Mouse (Mus musculus) gastrocnemius, postnatal 10 days (tissue): ENCODE data around the gene Eml3. TPM values are rescaled to one million over a fixed set of nuclear protein-coding genes. Genes with fewer than 3 reads are reported as not detected.
"Not testable (repeated sequence)": the region's sequence is repeated elsewhere in the genome, so short reads cannot be mapped to it uniquely, and the experiment has no call there.

Experiments used
- DNase-seq: peaks from one replicate; pipeline ENCODE4 v3.0.0; 2021; ENCODE audit warnings: mixed read lengths
- long read RNA-seq, 2 experiments: library from polyadenylated mRNA; stranded (forward); transcript quantifications; one replicate each; pipeline ENCODE4 v2.0.0; 2021
- total RNA-seq, 2 experiments: library from RNA; stranded (reverse); gene quantifications; 2 replicates each; pipeline ENCODE4 v1.2.3; 2021

Gene Eml3
- 10 to 100 TPM; 11.7 to 15.9 TPM for total RNA-seq
- long read RNA-seq, experiment 1, transcript Eml3-202 (22 exons, 2,978 nt) = major isoform, 6 of 22 reads
- long read RNA-seq, experiment 1, transcript Eml3-201 (22 exons, 3,322 nt) = minor isoform, 5 of 22 reads
- long read RNA-seq, experiment 1, partial matches to known transcripts = 2 of 22 reads
- long read RNA-seq, experiment 1, other reads (novel, unspliced or antisense) = 9 of 22 reads
- long read RNA-seq, experiment 2, partial matches to known transcripts = 2 of 9 reads
- long read RNA-seq, experiment 2, other reads (novel, unspliced or antisense) = 3 of 9 reads

DNA sequence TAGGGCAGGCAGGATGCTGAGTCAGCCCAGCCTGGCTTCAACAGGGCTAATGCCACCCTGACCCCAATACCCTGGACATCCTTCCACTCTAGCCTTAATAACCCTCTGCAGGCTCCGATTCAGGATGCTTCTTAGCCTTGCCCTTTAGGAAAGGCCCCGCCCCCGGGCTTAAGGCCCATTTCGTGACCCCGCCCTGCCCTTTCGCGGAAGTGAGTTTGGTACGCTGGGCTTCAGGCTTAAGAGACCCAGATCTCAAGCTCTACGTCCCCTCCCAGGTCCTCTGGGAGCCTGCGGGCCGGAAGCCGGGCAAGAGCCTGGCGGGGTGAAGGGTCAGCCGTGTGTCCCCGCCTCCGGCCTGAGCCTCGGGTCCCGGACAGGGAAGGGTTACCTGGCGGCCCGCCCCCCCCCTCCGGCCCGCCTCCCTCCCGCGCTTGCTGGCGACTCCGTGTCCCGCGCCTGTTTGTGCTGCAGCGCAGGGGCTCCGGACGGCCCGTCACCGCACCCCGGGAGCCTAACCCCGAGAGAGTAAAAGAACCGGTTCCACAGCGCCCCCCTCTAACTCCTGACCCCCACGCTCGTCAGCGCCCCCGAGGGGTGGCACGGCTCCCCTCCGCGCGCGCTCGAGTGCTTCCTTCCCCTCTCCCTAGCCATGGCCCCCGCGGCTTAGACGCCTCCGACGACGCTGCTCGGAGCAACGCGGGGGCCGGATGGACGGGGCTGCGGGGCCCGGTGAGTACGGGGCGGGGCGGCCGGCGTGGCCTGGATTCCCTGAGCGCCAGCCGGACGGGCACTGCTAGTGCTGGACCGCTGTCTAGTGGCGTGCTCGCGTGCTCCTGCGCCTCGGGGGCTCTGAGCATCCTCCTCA is at the start of gene Eml3, which contains the start of gene Rom1:
Gene Eml3 (plus strand): TSS at position 329 of the 865 bp plus-strand sequence.
Gene Rom1 (minus strand): TSS at position 133 of the 865 bp plus-strand sequence.
- DNase-seq = peak; percentile 89

DNA sequence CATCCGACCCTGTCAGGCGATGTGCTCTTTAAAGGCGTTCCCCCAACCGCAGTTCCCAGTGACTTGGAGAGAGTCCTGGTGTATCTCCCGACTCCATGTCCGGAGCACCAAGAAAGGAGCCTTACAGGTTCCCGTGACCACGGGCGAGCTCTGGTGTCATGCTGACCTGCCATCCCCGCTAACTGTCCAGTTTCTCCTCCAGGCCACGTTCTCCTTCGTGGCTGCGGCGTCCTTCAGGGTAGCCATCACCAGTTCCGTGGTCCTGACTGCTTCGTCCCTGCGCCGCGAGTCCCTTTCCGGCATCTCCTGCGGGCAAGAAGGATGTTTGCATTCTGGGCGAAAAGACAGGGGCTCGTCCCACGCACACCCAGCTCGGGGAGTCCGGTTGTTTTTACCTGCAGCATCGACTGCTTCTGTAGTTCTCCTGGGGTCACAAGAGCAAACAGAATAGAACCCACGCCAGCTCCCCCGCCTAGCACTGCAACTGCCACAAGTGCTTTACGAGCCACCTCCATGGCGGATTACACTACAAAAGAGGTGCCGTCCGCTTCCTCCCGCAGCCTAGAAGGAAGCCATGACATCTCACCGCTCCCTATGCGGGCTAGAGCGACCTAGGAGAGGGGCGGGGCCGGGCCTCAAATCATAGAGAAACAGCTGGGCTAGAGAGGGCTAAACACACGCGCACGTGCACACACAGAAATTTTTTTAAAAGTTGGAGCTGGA is 48.9 kb upstream of the Eml3 start, which contains the start of gene Uqcc3:
Gene Uqcc3 (minus strand): TSS at position 613 of the 723 bp plus-strand sequence.
- DNase-seq = peak; percentile 84

DNA sequence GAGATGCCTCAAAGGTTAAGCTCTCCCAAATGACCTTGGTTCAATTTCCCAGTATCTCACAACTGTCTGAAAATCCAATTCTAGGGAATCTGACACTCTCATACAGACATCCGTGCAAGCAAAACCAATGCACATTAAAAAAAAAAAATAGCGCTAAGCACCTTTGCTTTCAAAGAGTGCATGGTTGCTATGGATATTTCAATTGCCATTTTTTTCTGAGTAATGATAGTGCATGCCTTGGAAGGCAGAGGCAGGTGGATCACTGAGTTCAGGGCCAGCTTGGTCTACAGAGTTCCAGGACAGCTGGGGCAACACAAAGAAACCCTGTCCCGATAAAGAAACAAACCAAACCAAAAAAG is 48.3 kb upstream of the Eml3 start:
- no peak for DNase-seq

DNA sequence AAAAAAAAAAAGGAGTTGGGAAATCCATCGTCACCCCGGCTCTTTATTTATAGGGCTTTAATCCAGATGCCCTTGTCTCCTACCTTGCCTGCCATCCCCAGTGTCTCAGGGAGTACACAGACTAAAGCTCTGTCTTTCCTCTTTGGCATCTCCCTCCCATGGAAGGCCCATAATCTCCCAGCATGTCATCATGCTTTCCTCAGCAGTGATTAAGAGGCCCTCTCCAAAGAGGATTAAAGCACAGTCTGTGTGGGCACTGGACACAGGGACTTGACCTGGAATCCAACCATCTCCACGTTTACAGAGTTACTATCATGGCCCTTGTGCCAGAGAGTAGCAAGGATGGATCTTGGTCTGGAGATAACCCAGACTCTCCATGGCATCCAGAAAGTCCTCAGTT is 45.7 kb upstream of the Eml3 start, which contains the start of the genes Lbhd1 and Gm49403:
Gene Lbhd1 (plus strand): TSS at position 117 of the 400 bp plus-strand sequence.
Gene Gm49403 (plus strand): TSS at position 315 of the 400 bp plus-strand sequence.
- DNase-seq = no peak

- DNase-seq = no peak
These were observed 42.3 kb upstream of the Eml3 start for GRCm38 (mm10) chr19:8886916-8887584.

DNA sequence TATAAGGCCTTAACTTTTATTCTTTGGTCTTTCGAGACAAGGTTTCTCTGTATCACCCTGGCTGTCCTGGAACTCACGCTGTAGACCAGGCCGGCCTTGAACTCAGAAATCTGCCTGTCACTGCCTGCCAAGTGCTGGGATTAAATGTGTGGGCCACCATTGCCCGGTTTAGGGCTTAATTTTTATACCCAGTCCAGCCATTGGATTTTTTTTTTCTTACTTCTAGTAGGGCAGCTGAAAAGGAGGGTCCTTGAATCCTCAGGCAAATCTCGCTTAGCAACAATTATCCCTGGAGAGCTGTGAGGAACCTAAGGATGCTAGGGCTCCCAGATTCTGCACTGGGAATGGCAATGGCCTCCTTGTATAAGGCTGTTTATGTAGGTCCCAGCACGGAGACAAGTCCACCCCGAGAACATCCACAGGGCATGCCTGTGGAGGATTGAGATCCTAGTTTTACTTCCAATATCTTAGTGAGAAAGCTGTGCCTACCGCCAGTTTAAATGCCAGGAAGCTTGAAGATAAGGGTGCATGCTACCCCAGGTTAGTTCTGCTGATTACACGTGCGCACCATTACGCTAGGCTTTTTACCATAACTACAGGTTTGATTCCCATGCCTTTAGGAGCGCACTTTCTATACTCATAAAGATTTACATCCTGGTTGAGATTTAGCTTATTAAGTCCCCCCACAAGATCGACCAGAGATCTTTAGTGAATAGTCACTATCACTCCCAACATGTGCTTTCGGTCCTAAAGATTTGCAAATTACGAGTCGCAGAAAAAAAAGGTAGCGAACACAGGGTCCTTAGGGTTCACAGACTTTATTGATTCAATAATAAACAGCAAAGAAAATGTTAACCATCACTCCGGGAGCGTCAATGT is 41.5 kb upstream of the Eml3 start:
- DNase-seq = no peak

- DNase-seq = peak; percentile 91
These were observed 40.6 kb upstream of the Eml3 start, which contains the start of the genes 1810009A15Rik and Gm49416 for GRCm38 (mm10) chr19:8888511-8889385. TSS of gene 1810009A15Rik (plus strand) at chr19:8888853. TSS of gene Gm49416 (plus strand) at chr19:8888926.

DNA sequence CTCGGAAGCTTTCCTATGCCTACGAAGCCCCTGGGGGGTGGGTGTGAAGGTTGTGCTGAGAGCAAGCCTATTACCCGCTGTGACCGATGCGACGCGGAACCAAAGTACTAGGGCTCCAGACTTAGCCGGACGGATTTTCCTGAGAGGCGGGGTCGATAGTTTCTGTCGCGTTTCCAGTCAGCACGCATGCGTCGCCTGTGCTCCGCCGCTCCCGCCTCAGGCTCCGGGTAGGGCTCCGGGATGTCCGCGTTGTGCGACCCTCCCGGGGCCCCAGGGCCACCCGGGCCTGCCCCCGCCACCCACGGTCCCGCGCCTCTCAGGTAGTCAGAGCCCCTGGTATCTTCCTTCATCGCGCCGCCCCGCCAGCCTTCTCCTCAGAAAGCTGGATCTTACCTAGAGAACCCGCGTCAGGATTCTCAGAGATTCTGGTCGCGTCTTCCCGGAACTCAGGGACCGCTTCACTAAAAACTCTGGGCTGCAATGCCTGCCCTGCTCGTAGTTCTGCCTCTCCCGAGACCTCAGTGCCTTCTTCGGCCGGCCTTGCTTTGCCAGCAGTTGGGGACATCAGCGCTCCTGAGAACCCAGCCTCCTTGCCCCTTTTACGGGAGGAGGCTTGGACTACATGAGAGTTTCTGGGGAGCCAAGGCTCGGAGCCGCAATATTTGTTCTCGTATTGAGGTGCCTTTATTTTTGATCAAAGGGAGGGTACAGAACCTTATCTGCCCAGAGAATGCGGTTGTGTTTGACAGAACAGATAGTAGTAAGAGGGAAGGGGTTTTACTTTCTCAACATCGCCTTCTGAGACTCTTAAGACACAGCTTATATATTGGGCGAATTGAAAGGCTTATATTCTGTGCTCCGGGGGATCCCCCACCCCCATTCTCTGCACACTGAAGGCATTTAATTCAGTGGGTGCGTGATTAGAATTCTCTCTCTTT is 36.3 kb upstream of the Eml3 start, which contains the start of gene Ints5:
Gene Ints5 (plus strand): TSS at position 177 of the 938 bp plus-strand sequence.
- peak; percentile 80 for DNase-seq

- DNase-seq = no peak
These were observed 33.9 kb upstream of the Eml3 start for GRCm38 (mm10) chr19:8895397-8895960.

- DNase-seq = not testable (repeated sequence)
These were observed 33.1 kb upstream of the Eml3 start for GRCm38 (mm10) chr19:8896231-8896630.

GRCm38 (mm10) chr19:8897211-8897864 is 32.0 kb upstream of the Eml3 start:
- peak; percentile 58 for DNase-seq

DNA sequence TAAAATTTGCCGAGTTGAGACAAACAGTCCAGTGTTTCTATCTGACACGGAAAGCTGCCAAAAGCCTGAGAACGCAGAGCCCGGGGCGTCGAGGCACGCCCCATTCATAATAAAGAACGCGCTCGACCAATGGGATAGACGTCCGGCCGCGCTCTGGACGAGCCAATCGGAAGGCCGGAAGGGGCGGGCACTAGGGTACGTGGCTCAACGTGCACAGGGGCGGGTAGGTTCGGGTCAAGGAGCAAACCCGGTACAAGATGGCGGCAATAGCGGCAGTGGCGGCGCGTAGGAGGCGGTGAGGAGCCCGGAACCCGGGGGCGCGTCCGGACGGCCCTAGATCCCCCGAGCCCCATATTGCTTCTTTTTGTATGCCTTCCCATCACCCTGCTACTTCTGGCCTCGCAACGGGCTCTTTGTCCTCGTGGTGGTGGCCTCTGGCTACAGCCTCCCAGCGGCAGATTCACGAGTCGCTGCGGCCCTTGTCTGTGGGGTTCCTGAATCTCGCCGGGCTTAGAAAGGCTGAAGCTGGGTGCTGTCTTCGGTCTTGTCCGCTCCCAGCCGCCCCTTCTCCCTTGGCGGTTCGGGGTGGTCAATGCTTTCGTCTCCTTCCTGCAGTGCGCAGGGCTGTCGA is 31.4 kb upstream of the Eml3 start, which contains the start of gene Ganab:
Gene Ganab (plus strand): TSS at position 207 of the 631 bp plus-strand sequence.
- DNase-seq = peak; percentile 91

DNA sequence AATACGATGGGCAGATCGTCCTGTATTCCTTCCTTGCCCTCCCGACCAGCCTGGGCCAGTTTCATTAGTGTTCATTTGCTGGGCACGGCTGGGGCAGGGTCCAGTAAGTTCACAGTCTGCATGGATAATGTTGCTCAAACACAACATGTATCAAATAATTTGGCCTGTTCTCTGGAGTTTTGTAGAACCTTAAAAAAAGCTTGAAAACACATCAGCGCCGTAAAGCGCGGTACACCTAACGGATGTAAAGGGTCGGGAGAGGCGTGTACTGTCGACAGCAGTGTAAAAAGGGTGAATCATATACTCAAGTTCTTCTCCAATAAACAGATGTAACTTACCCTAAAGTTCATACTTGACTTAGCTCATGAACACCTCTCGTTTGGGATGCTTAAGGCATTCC is 30.8 kb upstream of the Eml3 start:
- no peak for DNase-seq

- DNase-seq = no peak
These were observed 30.3 kb upstream of the Eml3 start for GRCm38 (mm10) chr19:8899079-8899478.

DNA sequence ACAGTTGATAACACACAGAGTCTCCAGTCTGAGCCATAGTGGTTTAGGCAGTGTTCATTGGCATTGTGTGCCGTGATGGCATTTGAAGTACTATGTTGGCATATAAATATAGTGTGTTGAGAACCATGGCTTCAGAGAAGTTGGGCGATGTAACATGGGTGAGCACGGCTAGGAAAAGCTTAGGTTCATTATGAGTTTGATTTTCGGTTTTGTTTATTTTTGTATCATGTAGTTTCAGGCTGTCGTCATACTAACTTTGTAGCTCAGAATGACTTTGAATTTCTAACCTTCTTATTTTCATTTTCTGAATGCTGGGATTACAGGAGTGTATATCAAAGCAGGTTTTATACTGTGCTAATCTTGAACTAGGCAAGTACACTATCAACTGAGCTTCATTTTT is 25.9 kb upstream of the Eml3 start:
- DNase-seq = no peak

DNA sequence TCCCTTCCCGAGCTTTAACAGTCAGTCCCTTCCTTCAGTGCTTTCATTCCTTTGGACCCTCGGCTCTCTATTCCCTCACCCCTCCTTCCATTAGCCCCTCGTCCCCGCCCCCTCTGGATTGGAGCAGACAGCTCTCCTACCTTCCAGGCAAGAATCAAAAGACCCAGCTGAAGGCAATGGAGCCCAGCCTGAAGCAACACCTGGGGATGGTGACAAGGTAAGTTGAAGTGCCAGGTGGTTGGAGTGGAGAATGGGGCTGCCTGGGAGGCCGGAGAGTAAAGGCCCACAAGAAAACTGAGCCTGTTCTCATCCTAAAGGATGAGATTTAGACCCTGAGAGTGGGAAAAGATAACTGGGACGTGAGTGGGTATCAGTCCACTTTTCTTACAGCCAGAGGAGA is 20.8 kb upstream of the Eml3 start:
- no peak for DNase-seq

GRCm38 (mm10) chr19:8911810-8912209 is 17.5 kb upstream of the Eml3 start:
- no peak for DNase-seq
